Mouse (Mus musculus) liver, embryonic 14.5 days (tissue): ENCODE measurements around the gene Pttg1ip.

Experiments
- CTCF ChIP-seq: IDR thresholded peaks from 2 replicates; pipeline ENCODE4 v1.5.1; 2016; ENCODE audit warnings: antibody characterized with exemption, low read depth, control low read depth
- EP300 ChIP-seq: IDR thresholded peaks from 2 replicates; pipeline ENCODE4 v1.6.1; 2016; ENCODE audit warnings: antibody characterized with exemption, low read depth

DNA sequence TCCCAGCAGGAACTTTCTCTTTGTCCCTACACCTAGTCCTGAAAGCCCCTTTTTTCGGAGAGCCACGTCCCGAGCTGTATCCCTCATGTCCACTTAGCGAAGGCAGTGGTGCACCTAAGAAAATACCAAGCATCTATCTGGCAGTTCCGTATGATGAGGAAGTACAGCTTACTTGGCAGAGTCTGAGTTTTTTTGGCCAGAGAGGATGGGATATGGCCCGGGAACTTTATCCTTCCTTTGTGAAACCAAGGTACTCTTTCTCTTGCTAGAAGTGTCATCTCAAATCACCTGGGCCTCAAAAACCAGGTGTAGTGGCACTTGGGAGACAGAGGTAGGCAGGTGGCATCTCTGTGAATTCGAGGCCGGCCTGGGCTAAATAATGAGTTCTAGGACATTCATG lies 40.0 kb downstream of the Pttg1ip start:
- TF ChIP-seq CTCF = no peak
- no peak for TF ChIP-seq EP300
